Mouse (Mus musculus): Measurements from ENCODE around the gene Tra2a.

Tra2a gene

GRCm38 (mm10) chr6:49212141-49212540, 51.7 kb downstream of the Tra2a start:
- no peak for DNase-seq (ENCODE audit: low read depth in 2 of 2, low spot score in 2 of 2)

GRCm38 (mm10) chr6:49211596-49211995, 52.2 kb downstream of the Tra2a start:
- DNase-seq (ENCODE audit: low read depth in 2 of 2, low spot score in 2 of 2) = no peak

GRCm38 (mm10) chr6:49209881-49210854, 53.7 kb downstream of the Tra2a start:
- DNase-seq (ENCODE audit: low read depth in 2 of 2, low spot score in 2 of 2) = no peak

- no peak for DNase-seq (ENCODE audit: low read depth in 2 of 2, low spot score in 2 of 2)
Observed at GRCm38 (mm10) chr6:49208935-49209334, 54.9 kb downstream of the Tra2a start.

- DNase-seq (ENCODE audit: low read depth in 2 of 2, low spot score in 2 of 2) = peak in 1 of 2 experiments; percentile 37
Observed at GRCm38 (mm10) chr6:49208297-49208930, 55.4 kb downstream of the Tra2a start.

- DNase-seq (ENCODE audit: low read depth in 2 of 2, low spot score in 2 of 2) = no peak
Observed at GRCm38 (mm10) chr6:49206416-49206815, 57.4 kb downstream of the Tra2a start.

GRCm38 (mm10) chr6:49195188-49195587, 68.6 kb downstream of the Tra2a start:
- no peak for DNase-seq (ENCODE audit: low read depth in 2 of 2, low spot score in 2 of 2)

- no peak for DNase-seq (ENCODE audit: low read depth in 2 of 2, low spot score in 2 of 2)
Observed at GRCm38 (mm10) chr6:49194536-49194935, 69.3 kb downstream of the Tra2a start.

Measured in CD8-positive naive resting alpha-beta T cell, adult 2 months (primary cell).